Mouse (Mus musculus) kidney, adult 2 months (tissue): ENCODE measurements at regions not wholly inside any gene's neighbourhood (a gene's known extent, or its start where the extent isn't known, plus 50 kb on each side); places are given as distances from the start of the nearest gene placed in this dataset.

Experiments used
- CTCF ChIP-seq: fragments of 200-500 bp; conservative IDR thresholded peaks from 2 replicates; pipeline ENCODE4 v1.5.1; 2011; ENCODE audit warnings: low read depth, mild to moderate bottlenecking, control low read depth, low read length, moderate library complexity, mixed read lengths; ENCODE audit not compliant: insufficient read depth, insufficient read length
- POLR2A ChIP-seq: fragments of 200-500 bp; IDR thresholded peaks from one replicate; pipeline ENCODE4 v1.6.1; 2011; ENCODE audit warnings: low read depth, low read length, control low read depth

DNA sequence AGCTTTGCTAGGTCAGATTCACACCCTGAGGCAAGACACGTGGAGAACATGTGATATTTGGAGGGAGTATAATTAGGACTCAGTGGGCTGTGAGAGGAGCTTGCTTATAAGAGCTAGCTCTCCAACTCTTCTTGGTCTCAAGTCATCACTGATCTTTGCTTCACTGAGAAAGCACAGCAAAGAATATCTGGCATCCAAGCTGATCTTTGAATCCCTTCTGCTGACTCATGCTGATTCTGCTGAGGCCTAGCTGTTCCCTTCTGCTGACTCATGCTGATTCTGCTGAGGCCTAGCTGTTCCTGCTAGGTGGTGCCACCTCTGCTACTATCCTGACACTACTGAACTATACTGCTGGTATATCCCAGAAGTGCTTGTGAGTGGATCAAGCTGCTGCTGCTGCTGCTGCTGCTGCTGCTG is 639.0 kb upstream of the Slc8a1 start:
- TF ChIP-seq CTCF (no peak), POLR2A (no peak)
